Comparison of ENCODE assay signal across 11 mouse cellular contexts in genomic region chr2:110182248-110182647, GRCm38 (mm10).
DNase-seq lines count a peak whose midpoint lies in the region; ATAC-seq and TF ChIP-seq lines count a peak whose summit lies in the region.
"Had no signal": no experiment of that assay in that cellular context is flagged by ENCODE, and none has a peak within 500 bp of the region (broad histone marks: within the 10 kb centered on the region; RNA-seq: fewer than 3 reads in every experiment).

No protein-coding gene starts in this region.

- H3K4me1 ChIP-seq in cerebellum, adult 2 months (ENCODE audit: control insufficient read depth, insufficient read depth, low read length) = peaks cover 18% of the 10 kb centered on the region
- H3K4me1 ChIP-seq in heart, embryonic 13.5 days = peaks cover 72% of the 10 kb centered on the region
- peaks cover 68% of the 10 kb centered on the region for H3K4me1 ChIP-seq in kidney, embryonic 16.5 days (ENCODE audit: insufficient read depth, low read length)
- H3K4me1 ChIP-seq in thymus, adult 2 months (replicated peaks; ENCODE audit: control insufficient read depth, insufficient read depth, low read length) = no peaks in the 10 kb centered on the region

- DNase-seq in cerebellum, adult 2 months = peak; percentile 21 to 23
- DNase-seq in cerebellum, adult 11 months = no peak
- no peak for DNase-seq in heart, adult 8-10 months (ENCODE audit: low spot score)
- peak; percentile 63 for DNase-seq in NIH3T3 (ENCODE audit: low read depth)
- DNase-seq in thymus, adult 2 months = no peak
- DNase-seq in right cerebral cortex, postnatal 25 days = no peak
- DNase-seq: adrenal gland, postnatal 25 days; embryo, embryonic 11 days had no signal

- 61% methylated on average over 6 of the region's 6 CpGs for WGBS in cerebellum, adult 2 months
- 59% methylated on average over 6 of the region's 6 CpGs for WGBS in heart, embryonic 13.5 days
- 46% methylated on average over 6 of the region's 6 CpGs for WGBS in kidney, embryonic 16.5 days
- 78% methylated on average over 6 of the region's 6 CpGs for WGBS in thymus, adult 2 months

- no peak for TF ChIP-seq POLR2A in cerebellum, adult 2 months (IDR thresholded peaks at IDR 0.05; ENCODE audit: borderline replicate concordance, insufficient read depth, low read length)
- TF ChIP-seq POLR2A in thymus, adult 2 months (IDR thresholded peaks at IDR 0.05; ENCODE audit: control insufficient read depth, extremely low read depth, insufficient read depth, low read length, poor library complexity) = no peak

- no peak for ATAC-seq in heart, embryonic 13.5 days (ENCODE audit: extremely low read depth, insufficient number of reproducible peaks, low FRiP score, low TSS enrichment)
- ATAC-seq in kidney, embryonic 16.5 days (ENCODE audit: low FRiP score, low TSS enrichment) = no peak

- TF ChIP-seq CTCF in cerebellum, adult 2 months (IDR thresholded peaks at IDR 0.05; ENCODE audit: borderline replicate concordance, insufficient read depth, low read depth, low read length) = no peak
- TF ChIP-seq CTCF in thymus, adult 2 months (IDR thresholded peaks at IDR 0.05; ENCODE audit: borderline replicate concordance, control insufficient read depth, extremely low read depth, insufficient read depth, low read length, poor library complexity) = no peak

- no peak overlapping the region for H3K4me3 ChIP-seq in cerebellum, adult 2 months (replicated peaks; ENCODE audit: insufficient read depth, low read depth, low read length)
- no peak overlapping the region for H3K4me3 ChIP-seq in heart, embryonic 13.5 days
- H3K4me3 ChIP-seq in kidney, embryonic 16.5 days (ENCODE audit: low read length) = no peak overlapping the region
- no peak overlapping the region for H3K4me3 ChIP-seq in thymus, adult 2 months (ENCODE audit: control insufficient read depth, insufficient read depth, low read length)
- H3K4me3 ChIP-seq: hindbrain, embryonic 10.5 days had no signal

- H3K4me2 ChIP-seq in heart, embryonic 13.5 days = no peak overlapping the region
- no peak overlapping the region for H3K4me2 ChIP-seq in kidney, embryonic 16.5 days (replicated peaks; ENCODE audit: low read depth, low read length)

- H3K27ac ChIP-seq in cerebellum, adult 2 months (ENCODE audit: insufficient read depth, low read length) = no peak overlapping the region
- peak overlapping the region; percentile 31 for H3K27ac ChIP-seq in heart, embryonic 13.5 days (replicated peaks)
- peak overlapping the region; percentile 52 for H3K27ac ChIP-seq in kidney, embryonic 16.5 days (ENCODE audit: low read length)
- no peak overlapping the region for H3K27ac ChIP-seq in thymus, adult 2 months (ENCODE audit: control insufficient read depth, insufficient read depth, low read length)
- H3K27ac ChIP-seq: hindbrain, embryonic 10.5 days had no signal

- H3K36me3 ChIP-seq in heart, embryonic 13.5 days = no peaks in the 10 kb centered on the region
- H3K36me3 ChIP-seq in kidney, embryonic 16.5 days (ENCODE audit: insufficient read depth, low read length) = no peaks in the 10 kb centered on the region
- no peaks in the 10 kb centered on the region for H3K36me3 ChIP-seq in thymus, adult 2 months (ENCODE audit: control insufficient read depth, insufficient read depth, low read length)
- H3K36me3 ChIP-seq: hindbrain, embryonic 10.5 days had no signal

- H3K9me3 ChIP-seq in heart, embryonic 13.5 days = no peaks in the 10 kb centered on the region
- H3K9me3 ChIP-seq in kidney, embryonic 16.5 days (ENCODE audit: low read length) = no peaks in the 10 kb centered on the region
- H3K9me3 ChIP-seq: hindbrain, embryonic 10.5 days had no signal

- H3K27me3 ChIP-seq in cerebellum, adult 2 months (ENCODE audit: control insufficient read depth, insufficient read depth, low read length) = no peaks in the 10 kb centered on the region
- 0 out of 2 replicates have a peak, but pooled peaks cover 3% of the 10 kb centered on the region for H3K27me3 ChIP-seq in heart, embryonic 13.5 days (replicated peaks)
- no peaks in the 10 kb centered on the region for H3K27me3 ChIP-seq in kidney, embryonic 16.5 days (ENCODE audit: insufficient read depth, low read length)
- H3K27me3 ChIP-seq in thymus, adult 2 months (ENCODE audit: control insufficient read depth, insufficient read depth, low read length) = no peaks in the 10 kb centered on the region

- H3K9ac ChIP-seq in heart, embryonic 13.5 days = no peak overlapping the region
- H3K9ac ChIP-seq in kidney, embryonic 16.5 days (replicated peaks; ENCODE audit: low read length) = no peak overlapping the region

Comparison
In these comparisons a context has a peak if more than half of its experiments do, and no peak if none do; other contexts are left out.
1. DNase-seq: peak in cerebellum, adult 2 months (2 of 2) and NIH3T3 (single experiment); none in cerebellum, adult 11 months (single experiment), heart, adult 8-10 months (single experiment), thymus, adult 2 months (single experiment) and right cerebral cortex, postnatal 25 days (single experiment).
2. H3K27ac ChIP-seq: peak in heart, embryonic 13.5 days (single experiment) and kidney, embryonic 16.5 days (single experiment); none in cerebellum, adult 2 months (single experiment) and thymus, adult 2 months (single experiment).